Mouse (Mus musculus) intestine, embryonic 15.5 days (tissue): ENCODE data around the gene Cbl. TPM values are rescaled to one million over a fixed set of nuclear protein-coding genes. Genes with fewer than 3 reads are reported as not detected.

Experiments
- ATAC-seq: fragments of 200-750 bp; cut with Nextera tagmentation; 2 replicates; pipeline ENCODE4 v1.8.0; 2017; ENCODE audit warnings: moderate TSS enrichment, moderate library complexity
- H3K27ac ChIP-seq: fragments of 300-500 bp; sonication (generic); 2 replicates; pipeline ENCODE4 v1.5.1; 2015; ENCODE audit warnings: mild to moderate bottlenecking, inconsistent platforms
- H3K27me3 ChIP-seq: fragments of 300-500 bp; sonication (generic); replicated peaks from 2 replicates; pipeline ENCODE4 v1.6.1; 2015; ENCODE audit warnings: inconsistent platforms
- H3K36me3 ChIP-seq: fragments of 300-500 bp; sonication (generic); 2 replicates; pipeline ENCODE4 v1.6.1; 2015; ENCODE audit warnings: inconsistent platforms
- H3K4me1 ChIP-seq: fragments of 300-500 bp; sonication (generic); replicated peaks from 2 replicates; pipeline ENCODE4 v1.6.1; 2015; ENCODE audit warnings: inconsistent platforms
- H3K4me2 ChIP-seq: fragments of 300-500 bp; sonication (generic); replicated peaks from 2 replicates; pipeline ENCODE4 v1.6.1; 2015; ENCODE audit warnings: mild to moderate bottlenecking, inconsistent platforms
- H3K4me3 ChIP-seq: fragments of 300-500 bp; sonication (generic); replicated peaks from 2 replicates; pipeline ENCODE4 v1.5.1; 2015; ENCODE audit warnings: inconsistent platforms
- H3K9ac ChIP-seq: fragments of 300-500 bp; sonication (generic); 2 replicates; pipeline ENCODE4 v1.6.1; 2015; ENCODE audit warnings: inconsistent platforms
- H3K9me3 ChIP-seq: fragments of 300-500 bp; sonication (generic); 2 replicates; pipeline ENCODE4 v1.6.1; 2016; ENCODE audit warnings: inconsistent platforms
- WGBS: fragments of 180-500 bp; shearing (Covaris S2); methylation state at CpG from one replicate; pipeline ENCODE4 v1.1.7; 2015; 5-methylcytosine and 5-hydroxymethylcytosine counted together
- polyA plus RNA-seq: library from polyadenylated mRNA; unstranded; fragments of >200 nt; fragmentation: Nextera tagmentation; extraction: Ambion mirVana; gene quantifications from 2 replicates; pipeline ENCODE4 v1.2.1, GENCODE M21; 2015

Cbl gene
- polyA plus RNA-seq, 1 experiment from 2014 or later = 14.8 TPM

DNA sequence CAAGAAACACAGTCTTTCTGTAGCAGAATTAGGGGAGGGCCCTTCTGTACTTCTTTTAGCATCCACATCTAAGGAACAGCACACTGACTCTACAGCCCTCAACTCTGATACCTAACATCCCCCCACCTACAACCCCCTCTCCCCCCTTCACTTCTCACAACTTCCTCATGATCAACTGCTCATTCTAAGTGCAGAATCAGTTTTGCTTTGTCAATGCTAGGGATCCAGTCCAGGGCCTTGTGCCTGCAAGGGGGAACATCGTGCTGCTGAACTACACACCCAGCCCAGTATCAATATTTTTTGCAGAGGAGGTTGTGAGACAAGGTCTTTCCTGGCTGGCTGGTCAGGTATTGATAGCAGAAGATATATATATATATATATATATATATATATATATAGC lies 57.9 kb downstream of the Cbl start:
- Histone ChIP-seq H3K4me1 (peaks cover 10% of the 10 kb centered on the region; the same call in 1 of the 2 replicates), H3K36me3 (peaks cover 14% of the 10 kb centered on the region; the same call in 1 of the 2 replicates), H3K9me3 (no peaks in the 10 kb centered on the region), H3K9ac (no peak overlapping the region), H3K27me3 (no peaks in the 10 kb centered on the region), H3K4me2 (peak overlapping the region; percentile 39), H3K4me3 (no peak overlapping the region), H3K27ac (peak overlapping the region; percentile 68)
- 66% methylated on average over 1 of the region's 1 CpGs for WGBS
- ATAC-seq = peak; percentile 23; the same call in 1 of the 2 replicates

GRCm38 (mm10) chr9:44175556-44175955 lies 58.3 kb downstream of the Cbl start:
- Histone ChIP-seq H3K9me3 (no peaks in the 10 kb centered on the region), H3K27ac (peak overlapping the region; percentile 68), H3K4me3 (no peak overlapping the region), H3K9ac (no peak overlapping the region), H3K4me2 (peak overlapping the region; percentile 39), H3K27me3 (no peaks in the 10 kb centered on the region), H3K4me1 (peaks cover 10% of the 10 kb centered on the region; the same call in 1 of the 2 replicates), H3K36me3 (peaks cover 14% of the 10 kb centered on the region; the same call in 1 of the 2 replicates)
- 46% methylated on average over 6 of the region's 6 CpGs for WGBS
- peak; percentile 85 for ATAC-seq

GRCm38 (mm10) chr9:44170691-44171151 lies 63.1 kb downstream of the Cbl start:
- Histone ChIP-seq H3K36me3 (peaks cover 25% of the 10 kb centered on the region), H3K4me3 (no peak overlapping the region), H3K27me3 (no peaks in the 10 kb centered on the region), H3K4me2 (no peak overlapping the region), H3K27ac (no peak overlapping the region), H3K9ac (no peak overlapping the region), H3K4me1 (peaks cover 2% of the 10 kb centered on the region; the same call in 1 of the 2 replicates), H3K9me3 (no peaks in the 10 kb centered on the region)
- no peak for ATAC-seq
- 76% methylated on average over 3 of the region's 3 CpGs for WGBS

DNA sequence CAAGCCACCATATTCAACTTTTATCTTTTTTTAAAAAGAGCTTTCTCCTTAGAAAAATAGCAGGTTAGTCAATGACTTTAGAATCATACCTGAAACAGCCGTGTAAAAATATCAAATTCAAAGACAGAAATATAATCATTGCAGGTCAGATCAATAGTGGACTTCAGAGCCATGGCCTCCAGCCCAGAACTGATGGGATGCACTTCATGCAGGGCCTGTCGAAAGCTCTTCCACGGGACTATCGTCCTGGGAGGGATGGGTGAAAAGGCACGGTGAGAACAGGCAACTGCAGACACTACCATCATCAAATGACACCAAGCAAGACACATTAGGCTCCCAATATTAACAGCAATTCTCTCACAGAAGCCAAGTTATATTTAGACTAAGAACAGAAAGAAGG lies 64.9 kb downstream of the Cbl start:
- no peak overlapping the region for H3K4me3 ChIP-seq
- no peak for ATAC-seq
- H3K27me3 ChIP-seq = no peaks in the 10 kb centered on the region
- no peaks in the 10 kb centered on the region for H3K4me1 ChIP-seq
- no peaks in the 10 kb centered on the region for H3K9me3 ChIP-seq
- H3K36me3 ChIP-seq = peaks cover 30% of the 10 kb centered on the region
- no peak overlapping the region for H3K27ac ChIP-seq
- WGBS = 83% methylated on average over 5 of the region's 5 CpGs
- H3K9ac ChIP-seq = no peak overlapping the region
- no peak overlapping the region for H3K4me2 ChIP-seq

DNA sequence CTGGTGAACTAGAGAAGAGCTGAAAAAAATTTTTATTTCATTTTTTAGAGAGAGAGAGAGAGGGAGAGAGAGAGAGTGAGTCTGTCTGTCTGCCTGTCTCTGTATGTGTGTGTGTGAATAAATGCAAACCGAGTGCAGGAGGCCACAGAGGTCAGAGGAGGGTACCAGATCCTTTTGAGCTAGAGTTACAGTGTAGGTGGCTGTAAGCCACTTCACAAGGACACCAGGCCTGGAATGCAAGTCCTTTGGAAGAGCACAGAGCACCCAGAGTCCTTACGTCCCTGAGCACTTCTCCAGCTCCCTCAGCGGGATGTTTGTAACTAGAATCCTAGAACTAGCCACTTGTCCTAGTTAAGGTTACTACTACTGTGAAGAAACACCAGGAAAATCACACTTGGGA lies 74.0 kb downstream of the Cbl start:
- H3K36me3 ChIP-seq = peaks cover 33% of the 10 kb centered on the region
- ATAC-seq = no peak
- H3K9me3 ChIP-seq = no peaks in the 10 kb centered on the region
- H3K27me3 ChIP-seq = no peaks in the 10 kb centered on the region
- no peak overlapping the region for H3K4me3 ChIP-seq
- H3K4me2 ChIP-seq = no peak overlapping the region
- H3K27ac ChIP-seq = no peak overlapping the region
- H3K4me1 ChIP-seq = no peaks in the 10 kb centered on the region
- no peak overlapping the region for H3K9ac ChIP-seq
- 84% methylated on average over 3 of the region's 3 CpGs for WGBS

- H3K4me3 ChIP-seq = no peak overlapping the region
- H3K4me2 ChIP-seq = no peak overlapping the region
- ATAC-seq = no peak
- H3K9me3 ChIP-seq = no peaks in the 10 kb centered on the region
- H3K4me1 ChIP-seq = no peaks in the 10 kb centered on the region
- 66% methylated on average over 3 of the region's 3 CpGs for WGBS
- H3K27me3 ChIP-seq = no peaks in the 10 kb centered on the region
- peaks cover 16% of the 10 kb centered on the region; the same call in 1 of the 2 replicates for H3K36me3 ChIP-seq
- no peak overlapping the region for H3K27ac ChIP-seq
- no peak overlapping the region for H3K9ac ChIP-seq
Measured at GRCm38 (mm10) chr9:44147290-44147689, 86.6 kb downstream of the Cbl start.

- H3K9me3 ChIP-seq = no peaks in the 10 kb centered on the region
- no peak overlapping the region for H3K4me2 ChIP-seq
- H3K36me3 ChIP-seq = peaks cover 23% of the 10 kb centered on the region
- no peak overlapping the region for H3K4me3 ChIP-seq
- no peaks in the 10 kb centered on the region for H3K27me3 ChIP-seq
- no peak for ATAC-seq
- no peaks in the 10 kb centered on the region for H3K4me1 ChIP-seq
- H3K9ac ChIP-seq = no peak overlapping the region
- H3K27ac ChIP-seq = no peak overlapping the region
Measured at GRCm38 (mm10) chr9:44144718-44145060, 89.2 kb downstream of the Cbl start.

GRCm38 (mm10) chr9:44144023-44144717 lies 89.7 kb downstream of the Cbl start:
- ATAC-seq = 0 out of 2 replicates have a peak, but pooled peaks have one; percentile 55
- no peaks in the 10 kb centered on the region for H3K27me3 ChIP-seq
- H3K9ac ChIP-seq = no peak overlapping the region
- 30% methylated on average over 7 of the region's 8 CpGs for WGBS
- peaks cover 23% of the 10 kb centered on the region for H3K36me3 ChIP-seq
- no peak overlapping the region for H3K4me3 ChIP-seq
- no peaks in the 10 kb centered on the region for H3K4me1 ChIP-seq
- no peak overlapping the region for H3K4me2 ChIP-seq
- H3K9me3 ChIP-seq = no peaks in the 10 kb centered on the region
- H3K27ac ChIP-seq = no peak overlapping the region

- no peak overlapping the region for H3K9ac ChIP-seq
- H3K36me3 ChIP-seq = peaks cover 25% of the 10 kb centered on the region
- H3K9me3 ChIP-seq = no peaks in the 10 kb centered on the region
- H3K4me1 ChIP-seq = no peaks in the 10 kb centered on the region
- H3K27me3 ChIP-seq = no peaks in the 10 kb centered on the region
- peak overlapping the region; percentile 40; the same call in 1 of the 2 replicates for H3K27ac ChIP-seq
- no peak overlapping the region for H3K4me2 ChIP-seq
- H3K4me3 ChIP-seq = no peak overlapping the region
- no peak for ATAC-seq
- whole genome bisulfite sequencing = 79% methylated on average over 5 of the region's 5 CpGs
Measured at GRCm38 (mm10) chr9:44143421-44143820, 90.4 kb downstream of the Cbl start.

DNA sequence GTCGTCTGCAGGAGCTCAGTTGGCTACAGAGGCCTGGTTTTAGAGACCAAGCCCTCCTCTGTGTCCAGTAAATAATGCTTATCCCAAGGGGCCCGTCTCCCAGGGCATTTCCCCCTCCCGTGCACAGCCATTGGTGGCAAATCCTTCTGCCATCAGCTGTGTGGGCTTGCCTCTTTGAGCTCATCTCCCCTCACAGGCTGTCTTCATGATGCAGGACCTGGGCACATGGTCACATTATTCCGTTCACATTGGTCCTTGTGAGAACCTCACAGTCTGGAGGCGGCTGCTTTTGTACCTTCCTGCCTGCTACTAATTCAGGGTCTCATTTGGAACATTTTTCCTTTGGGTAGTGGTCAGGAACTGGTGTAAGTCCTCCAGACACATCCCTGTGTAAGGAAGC lies 91.9 kb downstream of the Cbl start:
- Histone ChIP-seq H3K27ac (no peak overlapping the region), H3K9me3 (no peaks in the 10 kb centered on the region), H3K36me3 (peaks cover 27% of the 10 kb centered on the region), H3K4me3 (no peak overlapping the region), H3K4me2 (no peak overlapping the region), H3K27me3 (no peaks in the 10 kb centered on the region), H3K9ac (no peak overlapping the region), H3K4me1 (no peaks in the 10 kb centered on the region)
- ATAC-seq = no peak
- 70% methylated on average over 5 of the region's 5 CpGs for WGBS

DNA sequence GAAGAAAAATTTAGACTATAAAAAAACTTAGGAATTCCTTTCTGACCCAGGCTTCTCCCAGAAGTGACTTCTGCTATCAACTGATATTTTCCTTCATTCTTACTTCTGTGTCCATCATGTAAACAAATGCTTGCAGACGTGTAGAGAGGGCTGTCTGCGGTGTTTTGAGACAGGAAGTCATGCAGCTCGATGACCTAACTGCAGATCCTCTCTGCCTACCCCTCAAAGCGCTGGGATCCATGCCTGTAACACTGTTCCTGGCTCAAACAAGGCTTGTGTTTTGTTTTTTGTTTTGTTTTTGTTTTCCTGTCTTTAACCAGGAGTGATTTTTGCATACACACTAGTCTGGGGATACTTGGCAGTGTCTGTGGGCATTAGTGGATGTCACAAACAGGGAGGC lies 96.0 kb downstream of the Cbl start:
- peaks cover 18% of the 10 kb centered on the region for H3K27me3 ChIP-seq
- H3K27ac ChIP-seq = no peak overlapping the region
- H3K36me3 ChIP-seq = peaks cover 18% of the 10 kb centered on the region
- no peak overlapping the region for H3K4me2 ChIP-seq
- H3K4me3 ChIP-seq = no peak overlapping the region
- no peak for ATAC-seq
- H3K9ac ChIP-seq = no peak overlapping the region
- no peaks in the 10 kb centered on the region for H3K9me3 ChIP-seq
- H3K4me1 ChIP-seq = peaks cover 28% of the 10 kb centered on the region
- 47% methylated on average over 4 of the region's 4 CpGs for WGBS

GRCm38 (mm10) chr9:44135731-44136411 lies 98.0 kb downstream of the Cbl start:
- H3K36me3 ChIP-seq = 0 out of 2 replicates have a peak, but pooled peaks cover 6% of the 10 kb centered on the region
- ATAC-seq = peak; percentile 31; the same call in 1 of the 2 replicates
- peak overlapping the region; percentile 70 for H3K9ac ChIP-seq
- no peaks in the 10 kb centered on the region for H3K9me3 ChIP-seq
- peak overlapping the region; percentile 93 for H3K4me2 ChIP-seq
- peaks cover 35% of the 10 kb centered on the region for H3K4me1 ChIP-seq
- peak overlapping the region; percentile 65 for H3K4me3 ChIP-seq
- H3K27me3 ChIP-seq = peaks cover 23% of the 10 kb centered on the region
- WGBS = 43% methylated on average over 7 of the region's 7 CpGs
- H3K27ac ChIP-seq = peak overlapping the region; percentile 82
